Mouse (Mus musculus) layer of hippocampus, adult 11-12 months (tissue): Measurements from ENCODE around the gene Pcgf5.
"Not testable (repeated sequence)": the region's sequence is repeated elsewhere in the genome, so short reads cannot be mapped to it uniquely, and the experiment has no call there.

Experiments used
- DNase-seq: peaks from one replicate; pipeline ENCODE4 v3.0.0; 2022; ENCODE audit warnings: low spot score

Gene Pcgf5

DNA sequence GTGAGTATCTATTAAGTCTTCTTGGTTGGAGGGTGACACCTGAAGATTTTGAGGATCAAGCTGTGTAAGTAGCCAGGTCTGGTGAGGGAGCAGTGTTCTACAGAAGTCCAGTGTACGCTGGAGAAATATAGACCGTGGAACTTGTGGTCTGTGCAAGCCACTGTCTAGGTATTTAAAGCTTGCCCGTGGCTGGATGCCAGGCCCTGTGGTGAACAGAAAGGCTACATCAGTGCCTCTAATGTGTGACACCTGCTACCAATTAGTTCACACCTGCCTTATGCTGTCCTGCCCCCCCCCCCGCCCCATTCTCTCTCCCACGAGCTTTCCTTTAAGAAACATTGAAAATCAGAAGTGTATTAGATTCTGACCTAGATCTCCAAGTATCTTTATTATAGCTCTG is 40.4 kb downstream of the Pcgf5 start:
- no peak for DNase-seq

DNA sequence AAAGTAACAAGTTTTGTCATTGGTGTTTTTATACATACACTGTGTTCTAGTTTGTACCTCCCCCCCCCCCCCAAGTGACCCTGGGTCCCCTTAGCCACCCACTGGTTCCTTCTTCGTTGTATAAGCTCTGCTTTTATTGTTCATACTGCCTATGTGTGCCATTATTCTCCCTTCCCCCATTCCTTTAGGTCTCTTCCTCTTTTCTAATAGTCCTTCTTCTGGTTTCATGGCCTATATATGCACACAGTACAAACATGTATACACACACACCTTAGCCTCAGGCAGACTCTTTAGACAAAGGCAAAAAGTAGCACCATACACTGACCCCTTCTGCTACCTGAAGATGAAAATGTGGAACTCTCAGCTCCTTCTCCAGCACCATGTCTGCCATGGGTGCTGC is 42.6 kb downstream of the Pcgf5 start:
- DNase-seq = no peak

DNA sequence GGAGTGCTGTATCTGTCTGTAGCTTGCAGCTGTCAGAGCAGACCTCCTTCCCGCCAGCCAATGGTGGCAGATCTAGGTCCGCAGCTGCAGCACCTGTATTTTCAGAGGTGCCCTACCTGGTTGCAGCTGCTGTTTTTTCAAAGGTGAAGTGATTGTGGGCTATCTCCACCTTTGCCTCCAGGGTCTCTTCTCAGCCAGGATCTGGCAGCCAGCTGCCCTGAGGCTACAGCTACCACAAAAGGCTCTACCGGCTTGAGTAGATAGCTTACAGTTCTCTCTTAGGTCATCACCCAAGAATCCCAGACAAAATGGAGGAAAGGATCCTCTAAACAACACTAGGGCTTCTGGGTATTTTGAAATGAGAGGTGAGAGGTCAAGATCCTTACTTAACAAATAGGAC is 50.4 kb downstream of the Pcgf5 start:
- no peak for DNase-seq

DNA sequence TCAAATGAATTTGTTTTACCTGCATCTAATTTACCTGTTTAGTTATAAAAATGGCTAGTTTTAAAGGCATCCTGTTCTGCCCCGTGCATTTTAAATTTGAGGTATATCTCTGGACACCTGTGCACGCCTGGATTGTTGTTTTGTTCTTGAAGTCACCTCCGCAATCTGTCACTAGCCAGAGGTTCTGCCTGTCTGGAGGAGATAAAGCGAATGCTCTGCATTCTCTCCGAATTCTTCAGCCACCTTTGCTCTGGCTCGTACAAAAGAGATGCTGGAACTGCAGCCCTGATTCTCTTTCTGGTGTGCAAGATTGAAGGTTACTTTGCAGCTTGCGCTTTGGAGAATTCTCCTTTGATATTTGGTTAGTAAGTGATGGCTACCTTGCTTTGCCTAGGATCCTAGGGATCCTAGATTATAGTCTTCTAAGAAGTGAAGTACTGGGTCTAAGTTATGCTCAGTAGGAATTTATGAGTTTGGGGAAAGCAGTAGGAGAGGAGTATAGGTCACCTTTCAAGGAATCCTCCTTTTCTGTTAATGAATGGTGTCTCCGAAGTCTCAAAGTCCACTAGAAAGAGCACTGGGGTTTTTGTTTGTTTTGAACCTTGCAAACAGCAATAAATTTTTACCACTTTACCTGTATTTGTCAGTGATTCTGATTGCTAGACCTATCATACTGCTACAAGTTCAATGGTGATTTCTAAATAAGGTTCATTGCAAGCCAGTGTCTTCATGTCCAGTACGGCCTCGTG is 60.4 kb downstream of the Pcgf5 start:
- DNase-seq = no peak

DNA sequence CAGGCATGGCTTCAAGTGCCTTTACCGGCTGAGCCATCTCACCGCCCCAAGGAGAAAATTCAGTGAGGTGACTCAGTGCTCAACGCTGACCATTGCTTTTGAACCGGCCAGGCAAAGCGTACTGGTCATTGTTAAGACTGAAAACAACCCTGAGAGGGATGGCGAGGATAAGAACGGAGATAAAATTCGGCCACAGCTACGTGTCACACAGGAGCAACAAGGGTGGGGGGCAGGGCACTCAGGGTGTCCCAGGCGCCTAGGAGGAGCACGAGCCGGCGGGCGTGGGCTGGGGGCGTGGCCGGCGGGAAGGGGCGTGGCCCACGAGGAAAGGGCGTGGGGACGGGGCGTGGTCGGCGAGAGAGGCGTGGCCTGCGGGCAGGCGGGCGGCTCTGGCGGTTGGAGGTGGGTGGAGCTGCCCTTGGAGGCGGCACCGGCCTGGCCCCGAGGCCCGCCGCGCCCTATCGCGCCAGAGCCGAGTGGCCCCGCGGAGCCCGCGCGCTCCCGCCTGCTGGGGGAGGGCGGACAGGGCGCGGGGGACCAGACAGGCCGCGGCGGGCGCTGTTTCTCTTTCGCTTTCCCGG is 61.3 kb downstream of the Pcgf5 start:
- peak; percentile 90 for DNase-seq

DNA sequence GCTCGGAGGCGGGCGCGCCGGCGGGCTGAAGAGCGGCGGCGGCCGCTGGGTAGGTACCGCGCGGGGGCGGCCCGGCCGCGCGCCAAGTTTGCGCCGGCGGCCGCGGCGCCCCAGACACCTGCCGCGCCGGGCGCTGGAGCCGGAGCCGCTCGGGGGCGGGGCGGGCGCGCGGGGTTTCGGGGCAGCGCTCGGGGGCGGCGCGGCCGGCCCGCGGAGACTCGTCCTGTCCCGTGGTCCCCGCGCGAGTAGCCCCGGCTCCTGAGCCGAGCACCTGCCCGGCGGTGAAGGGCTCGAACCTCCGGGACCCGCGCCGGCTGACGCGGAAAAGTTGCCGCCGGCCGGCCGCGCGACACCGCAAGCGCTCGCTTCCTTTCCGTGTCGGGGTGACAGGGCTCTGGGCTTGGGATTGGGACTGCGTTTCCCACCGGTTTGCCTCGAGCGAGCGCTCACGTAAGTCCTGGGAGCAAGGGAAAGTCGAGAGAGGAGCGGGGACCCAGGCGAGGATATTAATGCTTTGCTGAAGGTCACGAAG is 61.8 kb downstream of the Pcgf5 start:
- DNase-seq = no peak

DNA sequence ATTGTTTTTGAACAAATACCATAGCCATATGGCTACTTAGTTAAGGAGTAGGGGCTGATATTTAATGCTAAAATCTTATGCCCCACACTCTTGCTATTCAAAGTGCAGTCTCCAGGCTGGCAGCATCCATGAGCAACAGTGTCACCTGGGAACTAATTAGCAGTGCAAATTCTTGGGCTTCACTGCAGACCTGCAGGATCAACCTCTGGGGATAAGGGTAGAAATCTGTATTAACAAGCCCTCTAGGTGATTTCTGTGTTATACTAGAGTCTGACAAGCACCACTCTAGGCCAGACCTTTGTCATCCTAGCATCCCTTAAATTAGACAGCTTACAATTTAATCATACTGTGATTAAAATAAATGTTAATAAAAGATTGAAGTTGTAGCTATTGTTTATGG is 71.8 kb downstream of the Pcgf5 start:
- no peak for DNase-seq

DNA sequence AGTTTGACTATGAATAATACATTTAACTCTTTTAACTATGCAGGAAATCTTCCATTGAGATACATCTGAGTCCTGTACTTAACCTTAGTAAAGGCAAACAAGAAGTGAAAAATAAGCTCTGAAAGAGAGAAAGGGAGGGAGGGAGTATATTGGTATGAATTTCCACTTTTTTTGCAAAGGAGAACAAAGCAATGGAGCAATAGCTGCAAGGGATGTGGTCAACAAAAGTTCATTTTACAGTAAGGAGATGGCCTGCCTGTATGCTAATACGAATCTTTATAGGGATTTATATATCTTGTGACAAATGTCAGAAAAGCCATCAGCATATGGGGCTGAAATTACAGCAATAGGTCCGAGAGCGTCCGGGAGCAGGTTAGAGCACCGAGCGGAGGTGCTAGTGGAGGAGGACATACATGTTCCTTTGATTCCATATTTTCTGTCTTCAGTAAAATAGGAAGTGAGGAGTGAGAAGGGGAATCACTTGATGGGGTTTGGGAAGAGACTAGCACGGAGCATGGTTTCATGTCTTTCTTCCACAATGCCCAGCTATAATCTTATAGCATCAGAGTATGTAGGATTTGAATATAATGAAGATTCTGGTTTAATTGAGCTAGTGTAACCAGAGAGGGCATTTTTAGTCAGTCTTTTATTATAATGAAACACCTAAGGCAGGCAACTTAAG is 79.2 kb downstream of the Pcgf5 start:
- no peak for DNase-seq

DNA sequence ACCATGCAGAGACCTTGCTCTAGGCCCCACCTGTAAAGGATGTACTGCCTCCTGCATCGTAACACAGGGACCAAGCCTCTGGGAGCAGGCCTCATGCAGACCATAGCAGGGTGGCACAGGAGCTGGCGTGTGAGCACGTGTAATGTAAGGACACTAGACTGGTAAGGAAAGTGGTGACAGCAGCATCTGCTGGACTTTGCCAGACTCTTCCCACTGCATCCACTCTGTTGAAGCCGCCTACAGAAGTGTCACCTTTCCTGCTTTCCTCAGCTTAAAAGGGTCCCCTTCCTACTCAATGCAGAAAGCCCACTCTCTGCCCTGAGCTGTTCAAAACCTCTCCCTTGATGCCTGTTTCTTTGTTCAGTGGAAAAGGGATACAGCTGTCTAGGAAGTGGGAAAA is 80.0 kb downstream of the Pcgf5 start:
- no peak for DNase-seq

DNA sequence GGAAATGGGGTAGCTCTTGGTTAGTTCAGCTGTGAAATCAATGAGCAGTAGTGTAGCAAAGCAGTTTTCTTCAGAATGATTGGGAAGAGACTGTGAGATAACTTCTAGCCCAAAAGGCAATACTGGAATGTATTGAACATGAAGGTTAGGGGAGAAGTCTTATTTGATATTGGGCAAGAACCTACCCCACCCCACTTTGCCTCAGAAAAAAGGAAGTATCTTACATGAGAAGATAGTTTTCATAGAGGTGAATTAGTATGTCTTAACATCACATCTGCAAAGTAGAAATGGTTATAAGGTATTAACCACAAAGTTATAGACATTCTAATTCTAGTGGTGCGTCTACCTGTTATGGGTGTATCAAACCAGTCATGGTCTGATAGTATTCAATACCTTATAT is 81.2 kb downstream of the Pcgf5 start:
- no peak for DNase-seq

DNA sequence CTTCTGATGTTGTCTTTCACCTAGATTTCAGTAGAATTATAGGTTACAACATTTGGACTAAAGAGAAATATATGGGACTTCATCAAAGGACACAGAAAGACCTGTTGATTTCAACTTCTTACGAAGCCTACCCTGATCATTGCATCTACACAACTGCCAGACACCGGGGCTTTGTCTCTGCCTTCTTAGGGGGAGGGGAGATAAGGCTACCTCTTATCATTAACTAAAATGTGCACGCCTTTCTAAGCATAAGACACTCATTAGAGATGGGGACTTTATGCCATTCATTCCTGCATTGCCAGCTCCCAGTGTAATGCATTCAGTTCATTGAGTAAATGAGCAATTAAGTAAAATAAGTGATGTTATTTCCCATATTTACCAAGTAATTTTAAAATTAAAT is 85.1 kb downstream of the Pcgf5 start:
- DNase-seq = no peak

DNA sequence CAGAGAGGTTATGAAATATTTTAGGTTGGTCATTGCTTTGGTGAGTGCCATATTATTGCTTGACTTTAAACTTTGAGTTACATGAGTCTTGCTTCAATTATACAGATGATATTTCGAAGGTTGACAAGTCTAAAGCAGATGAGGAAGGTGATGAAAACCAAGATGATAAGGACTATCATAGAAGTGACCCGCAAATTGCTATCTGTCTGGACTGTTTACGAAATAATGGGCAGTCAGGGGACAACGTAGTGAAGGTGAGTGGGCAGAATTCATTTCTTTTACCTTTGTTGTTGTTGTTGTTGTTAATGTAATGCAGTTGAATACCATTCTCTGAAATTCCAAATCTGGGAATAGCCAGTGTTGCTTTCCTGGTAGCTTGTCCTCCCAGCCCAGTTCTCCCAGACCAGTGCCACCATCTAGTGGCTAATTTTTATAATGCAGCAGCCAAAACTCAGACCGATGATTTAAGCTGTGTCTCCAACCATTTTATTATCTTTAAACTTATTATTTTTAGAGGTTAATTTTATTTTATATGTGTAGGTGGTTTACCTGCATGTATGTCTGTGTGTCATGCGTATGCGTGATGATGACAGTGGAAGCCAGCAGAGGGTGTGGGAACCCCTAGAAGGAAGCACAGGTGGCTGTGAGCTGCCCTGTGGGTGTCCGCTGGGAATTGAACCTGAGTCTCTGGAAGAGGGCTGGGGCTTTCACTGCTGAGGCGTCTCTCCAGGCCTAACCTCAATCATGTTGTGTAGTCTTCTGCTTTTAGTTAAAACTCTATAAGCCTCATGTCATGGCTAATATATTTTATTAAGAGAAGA is 92.0 kb downstream of the Pcgf5 start:
- DNase-seq = peak; percentile 51

DNA sequence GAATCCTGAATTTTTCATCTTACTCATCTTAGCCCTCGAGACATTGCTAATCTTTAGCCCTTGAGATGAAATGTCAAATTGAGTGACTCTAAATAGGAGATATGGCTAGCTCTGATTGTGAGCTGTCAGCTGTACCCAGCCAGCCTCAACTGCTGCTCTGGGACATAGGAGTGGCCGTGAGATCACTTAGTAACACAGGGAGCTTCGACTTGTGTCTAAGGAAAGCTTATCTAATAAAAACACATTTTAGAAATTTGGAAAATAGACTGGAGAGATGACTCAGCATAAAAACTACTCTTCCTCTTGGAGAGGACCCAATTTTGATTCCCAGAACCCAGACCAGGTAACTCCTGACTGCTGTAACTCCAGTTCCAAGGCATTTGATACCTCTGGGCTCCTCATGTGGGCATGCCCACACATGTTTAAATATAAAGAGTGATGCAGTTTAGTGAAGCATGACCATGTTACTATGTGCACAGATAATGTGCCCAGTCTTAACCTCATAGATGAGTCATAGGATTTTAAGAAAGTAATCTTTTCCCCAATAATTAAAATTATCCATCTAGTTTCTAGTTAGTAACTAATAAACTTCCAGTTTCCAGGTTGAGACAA is 103.0 kb downstream of the Pcgf5 start:
- no peak for DNase-seq

DNA sequence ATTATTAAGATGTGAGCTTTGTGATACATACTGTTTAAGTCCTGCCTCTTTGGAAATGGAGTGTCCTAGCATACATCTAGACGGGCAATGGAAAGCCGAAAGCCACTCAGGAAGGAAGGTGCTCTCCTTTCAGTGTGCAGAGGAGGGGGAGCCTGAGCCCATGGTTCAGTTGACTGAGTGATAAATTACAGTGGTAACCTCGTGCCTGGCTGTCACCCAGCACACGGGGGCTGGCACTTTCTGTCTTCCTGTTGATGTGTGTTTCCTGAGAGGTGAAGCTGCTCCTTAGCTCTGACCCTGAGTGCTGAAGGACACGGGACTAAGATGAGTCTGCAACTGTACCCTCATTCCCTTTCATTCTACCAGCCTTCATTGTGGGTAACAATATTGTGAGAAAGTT is 103.6 kb downstream of the Pcgf5 start:
- no peak for DNase-seq

DNA sequence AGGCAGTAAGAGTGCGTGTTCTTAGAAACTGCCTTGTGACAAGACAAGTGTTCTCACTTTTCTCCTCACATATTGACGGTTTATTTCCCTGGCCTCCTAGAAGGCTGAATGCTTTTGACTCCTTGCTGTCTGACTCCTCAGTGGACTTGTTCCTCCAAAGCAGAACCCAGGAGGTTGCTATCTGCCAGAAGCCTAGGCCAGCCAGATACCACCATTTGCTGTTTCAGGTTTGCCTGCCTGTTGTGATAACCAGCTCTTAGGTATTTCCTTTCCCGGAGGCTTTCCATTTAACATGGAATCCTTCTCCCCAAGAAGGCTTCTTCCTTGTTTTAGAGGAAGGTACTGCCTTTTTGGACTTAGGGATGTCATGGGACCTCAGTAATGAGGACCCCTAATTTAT is 104.1 kb downstream of the Pcgf5 start:
- DNase-seq = not testable (repeated sequence)

DNA sequence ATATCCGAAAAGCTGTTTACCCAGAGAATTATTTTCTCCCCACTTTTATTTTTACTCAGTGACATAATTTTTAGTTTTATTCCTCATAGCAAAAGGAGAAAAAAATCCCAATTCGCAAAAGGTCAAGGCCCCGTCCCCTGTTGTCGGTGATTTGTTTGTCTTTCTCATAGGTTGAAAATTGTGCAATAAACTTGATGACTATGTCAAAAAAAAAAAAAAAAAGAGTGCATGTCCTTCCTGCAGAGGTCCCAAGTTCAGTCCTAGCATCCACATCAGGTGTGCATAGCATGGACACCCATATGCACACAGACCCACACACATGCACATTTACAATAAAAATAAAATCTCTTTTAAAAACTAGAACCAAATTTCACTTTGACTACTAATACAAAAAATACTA is 105.3 kb downstream of the Pcgf5 start:
- DNase-seq = no peak

DNA sequence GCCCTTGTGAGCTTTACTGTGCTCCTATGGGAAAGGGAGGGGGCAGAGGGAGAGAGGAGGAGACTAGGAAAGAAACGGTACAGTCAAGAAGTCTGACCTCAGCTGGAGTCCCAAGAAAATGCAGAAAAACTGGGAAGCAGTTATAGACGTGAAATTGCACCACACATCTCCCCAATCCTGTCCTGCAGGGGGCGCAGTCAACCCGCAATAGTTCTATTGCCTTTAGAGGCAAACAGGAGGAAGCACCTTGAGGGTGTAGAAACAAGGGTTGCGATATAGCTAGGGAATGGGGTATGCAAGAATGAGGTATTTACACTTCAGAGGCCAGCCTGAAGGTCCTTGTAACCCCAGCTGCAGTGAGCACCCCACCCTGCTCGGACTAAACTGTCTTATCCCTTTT is 122.0 kb downstream of the Pcgf5 start:
- peak; percentile 70 for DNase-seq

DNA sequence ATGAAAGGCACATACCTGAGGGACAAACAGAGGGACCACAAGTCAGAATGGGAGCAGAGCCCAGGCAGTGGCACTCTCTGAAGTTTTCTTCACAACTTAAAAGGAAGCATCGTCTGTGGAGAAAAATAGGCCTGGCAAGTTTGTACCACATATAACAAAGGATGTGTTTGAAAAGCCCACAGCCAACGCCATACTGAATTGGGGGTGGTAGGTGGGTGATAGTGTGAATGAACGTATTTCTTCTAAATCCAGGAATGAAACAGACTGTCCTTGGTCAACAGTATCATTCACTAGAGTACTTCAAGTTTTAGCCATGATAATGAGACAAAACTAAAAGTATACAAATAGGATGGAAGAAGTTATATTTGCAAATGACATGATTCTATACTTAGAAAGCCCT is 123.2 kb downstream of the Pcgf5 start:
- no peak for DNase-seq

DNA sequence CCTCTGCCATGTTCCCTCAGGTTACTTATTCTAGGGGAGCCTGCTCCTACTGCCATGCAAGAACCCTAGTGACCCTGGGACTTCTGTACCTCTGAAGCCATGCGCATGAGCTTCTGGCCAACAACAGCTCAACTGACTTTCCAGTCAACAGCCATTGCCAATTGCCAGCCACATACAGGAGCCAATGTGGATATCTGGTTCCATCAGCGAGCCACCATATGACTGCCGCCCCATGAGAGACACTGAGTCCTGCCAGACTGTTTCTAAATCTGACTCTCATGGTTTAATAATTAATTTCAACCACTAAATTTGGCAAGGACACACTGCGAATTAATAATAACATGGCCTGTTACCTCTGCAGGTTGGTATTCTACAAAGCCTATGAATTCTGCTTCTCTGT is 128.5 kb downstream of the Pcgf5 start:
- no peak for DNase-seq

DNA sequence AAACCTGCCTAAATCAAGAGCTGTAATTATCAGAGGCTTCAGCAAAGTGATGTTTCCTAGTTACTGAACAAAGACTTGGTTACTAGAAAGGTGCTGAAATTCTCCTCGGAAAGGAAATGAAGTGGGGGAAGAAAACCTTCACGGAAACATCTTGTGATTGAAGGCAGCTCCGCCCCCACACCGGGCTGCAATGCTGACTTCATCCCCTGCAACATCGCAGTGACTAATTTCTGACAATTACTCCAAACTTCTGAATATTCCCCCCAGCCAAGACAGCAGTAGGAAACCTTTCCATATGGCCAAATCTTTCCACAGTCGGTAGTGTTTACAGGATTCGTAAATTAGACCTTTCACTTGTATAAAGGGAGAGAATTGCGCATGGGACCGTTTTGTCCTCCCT is 129.0 kb downstream of the Pcgf5 start:
- DNase-seq = peak; percentile 57

DNA sequence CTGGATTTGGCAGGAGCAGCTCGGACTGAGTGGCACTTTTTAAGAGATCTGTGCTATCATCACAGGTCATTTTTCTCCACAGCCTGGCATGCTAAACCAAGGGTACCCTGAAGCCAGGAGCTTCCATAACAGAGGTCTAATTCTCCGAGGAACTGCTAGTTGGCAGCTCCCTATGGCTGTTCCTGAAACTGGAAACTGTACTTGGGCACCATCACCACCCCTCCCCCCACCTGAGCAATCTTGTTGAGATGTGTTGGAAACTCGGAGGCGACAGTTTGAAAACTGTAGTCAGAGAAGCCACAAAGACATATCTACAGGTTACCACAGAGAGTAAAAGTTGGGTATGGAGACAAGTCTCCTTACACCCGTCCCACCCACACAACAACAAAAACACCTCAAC is 129.6 kb downstream of the Pcgf5 start:
- no peak for DNase-seq

DNA sequence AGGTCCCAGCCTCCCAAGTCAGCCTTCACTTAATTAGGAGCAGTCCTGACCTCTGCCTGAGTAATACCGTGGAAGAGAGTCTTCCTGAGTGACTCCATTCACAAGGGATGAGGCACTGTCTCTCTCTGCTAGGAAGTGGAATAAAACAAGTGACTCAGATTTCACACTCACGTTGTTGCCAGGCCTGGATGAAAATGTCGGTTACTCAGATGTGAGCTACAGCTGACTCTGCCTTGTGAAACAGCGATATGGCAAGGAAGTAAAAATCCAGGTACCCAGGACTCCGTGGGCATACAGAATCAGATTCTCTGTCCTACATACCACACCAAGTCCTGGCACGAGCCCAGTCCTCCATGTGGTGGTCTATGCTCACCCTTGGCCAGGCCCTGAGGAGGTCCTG is 142.8 kb downstream of the Pcgf5 start:
- DNase-seq = no peak
